Mouse (Mus musculus): Measurements from ENCODE around the gene Zfp663. TPM values are rescaled to one million over a fixed set of nuclear protein-coding genes. Genes with fewer than 3 reads are reported as not detected.

The Zfp663 gene
- polyA plus RNA-seq, 1 experiment from 2014 or later = 0.05 TPM

GRCm38 (mm10) chr2:165328746-165329145 is 39.8 kb downstream of the Zfp663 start:
- no peak for DNase-seq (ENCODE audit: low spot score)
- WGBS = 70% methylated on average over 5 of the region's 5 CpGs

GRCm38 (mm10) chr2:165327386-165327785 is 41.1 kb downstream of the Zfp663 start:
- no peaks in the 10 kb centered on the region for H3K9me3 ChIP-seq (ENCODE audit: control insufficient read depth, low read length)
- no peak overlapping the region; the same call in 1 of the 2 replicates for H3K9ac ChIP-seq (ENCODE audit: low read length)
- H3K36me3 ChIP-seq (ENCODE audit: control insufficient read depth, insufficient read depth, low read length) = no peaks in the 10 kb centered on the region
- ATAC-seq (ENCODE audit: low FRiP score, low TSS enrichment) = no peak
- DNase-seq (ENCODE audit: low spot score) = no peak
- WGBS = 43% methylated on average over 7 of the region's 7 CpGs
- no peaks in the 10 kb centered on the region for H3K27me3 ChIP-seq (ENCODE audit: control insufficient read depth, insufficient read depth, low read length)
- H3K27ac ChIP-seq (replicated peaks) = no peak overlapping the region
- TF ChIP-seq CTCF (IDR thresholded peaks at IDR 0.05; ENCODE audit: low read depth) (no peak), EP300 (optimal IDR thresholded peaks at IDR 0.05) (no peak)
- H3K4me1 ChIP-seq (replicated peaks; ENCODE audit: control insufficient read depth, insufficient read depth) = no peaks in the 10 kb centered on the region; the same call in 1 of the 2 replicates
- no peak overlapping the region for H3K4me3 ChIP-seq (ENCODE audit: low read depth, low read length)
- peak overlapping the region; percentile 90; the same call in 1 of the 2 replicates for H3K4me2 ChIP-seq (replicated peaks; ENCODE audit: low read depth)

More at GRCm38 (mm10) chr2:165328746-165329145, 39.8 kb downstream of the Zfp663 start:
- H3K27me3 ChIP-seq (ENCODE audit: control insufficient read depth, insufficient read depth, low read length) = no peaks in the 10 kb centered on the region
- H3K36me3 ChIP-seq (ENCODE audit: control insufficient read depth, insufficient read depth, low read length) = no peaks in the 10 kb centered on the region
- no peaks in the 10 kb centered on the region for H3K9me3 ChIP-seq (ENCODE audit: control insufficient read depth, low read length)
- H3K4me2 ChIP-seq (replicated peaks; ENCODE audit: low read depth) = no peak overlapping the region
- H3K27ac ChIP-seq (replicated peaks) = no peak overlapping the region
- H3K9ac ChIP-seq (ENCODE audit: low read length) = no peak overlapping the region
- H3K4me3 ChIP-seq (ENCODE audit: low read depth, low read length) = no peak overlapping the region
- TF ChIP-seq CTCF (IDR thresholded peaks at IDR 0.05; ENCODE audit: low read depth) = no peak
- no peak for ATAC-seq (ENCODE audit: low FRiP score, low TSS enrichment)
- H3K4me1 ChIP-seq (replicated peaks; ENCODE audit: control insufficient read depth, insufficient read depth) = no peaks in the 10 kb centered on the region; the same call in 1 of the 2 replicates

- TF ChIP-seq EP300 (optimal IDR thresholded peaks at IDR 0.05) = peak; percentile 61
- TF ChIP-seq CTCF (IDR thresholded peaks at IDR 0.05; ENCODE audit: low read depth) = 0 out of 2 replicates have a peak, but pooled peaks have one; percentile 6
- WGBS = under 1% methylated on average over 52 of the region's 55 CpGs
- Histone ChIP-seq H3K27me3 (ENCODE audit: control insufficient read depth, insufficient read depth, low read length) (no peaks in the 10 kb centered on the region), H3K36me3 (ENCODE audit: control insufficient read depth, insufficient read depth, low read length) (no peaks in the 10 kb centered on the region), H3K4me1 (replicated peaks; ENCODE audit: control insufficient read depth, insufficient read depth) (peaks cover 2% of the 10 kb centered on the region; the same call in 1 of the 2 replicates), H3K27ac (replicated peaks) (peak within 1 kb of the TSS; percentile 81), H3K9me3 (ENCODE audit: control insufficient read depth, low read length) (no peaks in the 10 kb centered on the region), H3K4me3 (ENCODE audit: low read depth, low read length) (peak within 1 kb of the TSS; percentile 91), H3K4me2 (replicated peaks; ENCODE audit: low read depth) (peak within 1 kb of the TSS; percentile 90), H3K9ac (ENCODE audit: low read length) (peak within 1 kb of the TSS; percentile 88)
- ATAC-seq (ENCODE audit: low FRiP score, low TSS enrichment) = peak; percentile 99
- peak; percentile 97 for DNase-seq (ENCODE audit: low spot score)
Observed at GRCm38 (mm10) chr2:165326304-165327190, 42.0 kb downstream of the Zfp663 start, which contains the start of gene Elmo2. TSS of gene Elmo2 (minus strand) at chr2:165326479.

GRCm38 (mm10) chr2:165325521-165326303 is 42.8 kb downstream of the Zfp663 start:
- no peaks in the 10 kb centered on the region for H3K27me3 ChIP-seq (ENCODE audit: control insufficient read depth, insufficient read depth, low read length)
- H3K27ac ChIP-seq (replicated peaks) = peak overlapping the region; percentile 81
- ATAC-seq (ENCODE audit: low FRiP score, low TSS enrichment) (no peak; the same call in none of the 2 replicates), DNase-seq (ENCODE audit: low spot score) (no peak)
- no peak for TF ChIP-seq CTCF (IDR thresholded peaks at IDR 0.05; ENCODE audit: low read depth)
- no peak for TF ChIP-seq EP300 (optimal IDR thresholded peaks at IDR 0.05)
- H3K36me3 ChIP-seq (ENCODE audit: control insufficient read depth, insufficient read depth, low read length) = no peaks in the 10 kb centered on the region
- peak overlapping the region; percentile 88 for H3K9ac ChIP-seq (ENCODE audit: low read length)
- H3K9me3 ChIP-seq (ENCODE audit: control insufficient read depth, low read length) = no peaks in the 10 kb centered on the region
- peaks cover 2% of the 10 kb centered on the region; the same call in 1 of the 2 replicates for H3K4me1 ChIP-seq (replicated peaks; ENCODE audit: control insufficient read depth, insufficient read depth)
- peak overlapping the region; percentile 91 for H3K4me3 ChIP-seq (ENCODE audit: low read depth, low read length)
- H3K4me2 ChIP-seq (replicated peaks; ENCODE audit: low read depth) = peak overlapping the region; percentile 80
- under 1% methylated on average over 25 of the region's 30 CpGs for WGBS

- H3K4me1 ChIP-seq (replicated peaks; ENCODE audit: control insufficient read depth, insufficient read depth) = peaks cover 2% of the 10 kb centered on the region; the same call in 1 of the 2 replicates
- no peak overlapping the region for H3K27ac ChIP-seq (replicated peaks)
- DNase-seq (ENCODE audit: low spot score) = no peak
- ATAC-seq (ENCODE audit: low FRiP score, low TSS enrichment) = no peak
- TF ChIP-seq EP300 (optimal IDR thresholded peaks at IDR 0.05) (no peak), CTCF (IDR thresholded peaks at IDR 0.05; ENCODE audit: low read depth) (no peak)
- WGBS = 52% methylated on average over 5 of the region's 5 CpGs
- no peaks in the 10 kb centered on the region for H3K36me3 ChIP-seq (ENCODE audit: control insufficient read depth, insufficient read depth, low read length)
- no peaks in the 10 kb centered on the region for H3K9me3 ChIP-seq (ENCODE audit: control insufficient read depth, low read length)
- H3K27me3 ChIP-seq (ENCODE audit: control insufficient read depth, insufficient read depth, low read length) = no peaks in the 10 kb centered on the region
- no peak overlapping the region for H3K9ac ChIP-seq (ENCODE audit: low read length)
- H3K4me3 ChIP-seq (ENCODE audit: low read depth, low read length) = no peak overlapping the region
- H3K4me2 ChIP-seq (replicated peaks; ENCODE audit: low read depth) = no peak overlapping the region
Observed at GRCm38 (mm10) chr2:165323928-165324327, 44.6 kb downstream of the Zfp663 start.
